Mouse (Mus musculus) limb, embryonic 13.5 days (tissue): ENCODE results near the gene Gm20388. TPM values are rescaled to one million over a fixed set of nuclear protein-coding genes. Genes with fewer than 3 reads are reported as not detected.

ENCODE experiments used
- ATAC-seq: fragments of 200-750 bp; cut with Nextera tagmentation; 2 replicates; pipeline ENCODE4 v1.8.0; 2017; ENCODE audit warnings: low read depth, moderate number of reproducible peaks, moderate TSS enrichment; ENCODE audit not compliant: low FRiP score
- H3K27ac ChIP-seq: fragments of 300-500 bp; sonication (generic); 2 replicates; pipeline ENCODE4 v1.5.1; 2015; ENCODE audit warnings: inconsistent platforms, mild to moderate bottlenecking, moderate library complexity
- H3K27me3 ChIP-seq: fragments of 300-500 bp; sonication (generic); 2 replicates; pipeline ENCODE4 v1.6.1; 2015; ENCODE audit warnings: mild to moderate bottlenecking, inconsistent platforms
- H3K36me3 ChIP-seq: fragments of 300-500 bp; sonication (generic); 2 replicates; pipeline ENCODE4 v1.6.1; 2015; ENCODE audit warnings: inconsistent platforms, mild to moderate bottlenecking, moderate library complexity
- H3K4me1 ChIP-seq: fragments of 300-500 bp; sonication (generic); 2 replicates; pipeline ENCODE4 v1.6.1; 2015; ENCODE audit warnings: inconsistent platforms
- H3K4me2 ChIP-seq: fragments of 300-500 bp; sonication (generic); replicated peaks from 2 replicates; pipeline ENCODE4 v1.6.1; 2015; ENCODE audit warnings: inconsistent platforms, mild to moderate bottlenecking, moderate library complexity
- H3K4me3 ChIP-seq: fragments of 300-500 bp; sonication (generic); 2 replicates; pipeline ENCODE4 v1.5.1; 2015; ENCODE audit warnings: moderate library complexity, mild to moderate bottlenecking, inconsistent platforms
- H3K9ac ChIP-seq: fragments of 300-500 bp; sonication (generic); 2 replicates; pipeline ENCODE4 v1.6.1; 2015; ENCODE audit warnings: mild to moderate bottlenecking, inconsistent platforms
- H3K9me3 ChIP-seq: fragments of 300-500 bp; sonication (generic); 2 replicates; pipeline ENCODE4 v1.6.1; 2016; ENCODE audit warnings: inconsistent platforms
- WGBS: fragments of 180-500 bp; shearing (Covaris S2); methylation state at CpG from one replicate; pipeline ENCODE4 v1.1.7; 2015; 5-methylcytosine and 5-hydroxymethylcytosine counted together
- polyA plus RNA-seq: library from polyadenylated mRNA; unstranded; fragments of >200 nt; fragmentation: Nextera tagmentation; extraction: Ambion mirVana; gene quantifications from 2 replicates; pipeline ENCODE4 v1.2.1, GENCODE M21; 2015

Gm20388 gene
- polyA plus RNA-seq, 1 experiment from 2014 or later: 7.1 TPM

- no peak overlapping the region for H3K9ac ChIP-seq
- ATAC-seq: no peak
- no peaks in the 10 kb centered on the region; the same call in 1 of the 2 replicates for H3K36me3 ChIP-seq
- no peak overlapping the region for H3K27ac ChIP-seq
- no peaks in the 10 kb centered on the region for H3K27me3 ChIP-seq
- H3K4me3 ChIP-seq: no peak overlapping the region
- H3K9me3 ChIP-seq: no peaks in the 10 kb centered on the region
- no peak overlapping the region for H3K4me2 ChIP-seq
- 94% methylated on average over 6 of the region's 6 CpGs for WGBS
- H3K4me1 ChIP-seq: peaks cover 36% of the 10 kb centered on the region
These were observed 107.1 kb downstream of the Gm20388 start for GRCm38 (mm10) chr8:120017786-120018185.

GRCm38 (mm10) chr8:120018379-120018778, 107.7 kb downstream of the Gm20388 start:
- Histone ChIP-seq H3K27me3 (no peaks in the 10 kb centered on the region), H3K9me3 (no peaks in the 10 kb centered on the region), H3K9ac (no peak overlapping the region), H3K4me2 (no peak overlapping the region), H3K36me3 (no peaks in the 10 kb centered on the region; the same call in 1 of the 2 replicates), H3K4me1 (peaks cover 30% of the 10 kb centered on the region), H3K4me3 (no peak overlapping the region), H3K27ac (no peak overlapping the region)
- no peak for ATAC-seq
- 85% methylated on average over 6 of the region's 6 CpGs for WGBS

- ATAC-seq: no peak
- WGBS: 71% methylated on average over 5 of the region's 5 CpGs
- no peak overlapping the region for H3K4me3 ChIP-seq
- H3K4me1 ChIP-seq: peaks cover 21% of the 10 kb centered on the region
- H3K4me2 ChIP-seq: no peak overlapping the region
- H3K9me3 ChIP-seq: no peaks in the 10 kb centered on the region
- no peaks in the 10 kb centered on the region; the same call in 1 of the 2 replicates for H3K36me3 ChIP-seq
- H3K27me3 ChIP-seq: no peaks in the 10 kb centered on the region
- H3K9ac ChIP-seq: no peak overlapping the region
- no peak overlapping the region for H3K27ac ChIP-seq
These were observed 108.7 kb downstream of the Gm20388 start for GRCm38 (mm10) chr8:120019297-120019696.

- Histone ChIP-seq H3K4me1 (peaks cover 15% of the 10 kb centered on the region), H3K27ac (peak overlapping the region; percentile 33; the same call in 1 of the 2 replicates), H3K9me3 (no peaks in the 10 kb centered on the region), H3K27me3 (no peaks in the 10 kb centered on the region), H3K4me3 (no peak overlapping the region), H3K9ac (no peak overlapping the region), H3K4me2 (no peak overlapping the region), H3K36me3 (no peaks in the 10 kb centered on the region; the same call in 1 of the 2 replicates)
- 75% methylated on average over 7 of the region's 7 CpGs for WGBS
- no peak for ATAC-seq
These were observed 109.7 kb downstream of the Gm20388 start for GRCm38 (mm10) chr8:120020298-120020697.

- Histone ChIP-seq H3K36me3 (no peaks in the 10 kb centered on the region), H3K4me2 (no peak overlapping the region), H3K9ac (no peak overlapping the region), H3K27me3 (no peaks in the 10 kb centered on the region), H3K9me3 (no peaks in the 10 kb centered on the region), H3K27ac (no peak overlapping the region), H3K4me1 (peaks cover 10% of the 10 kb centered on the region), H3K4me3 (no peak overlapping the region)
- WGBS: 89% methylated on average over 5 of the region's 5 CpGs
- ATAC-seq: no peak
These were observed 115.6 kb downstream of the Gm20388 start for GRCm38 (mm10) chr8:120026199-120026598.

GRCm38 (mm10) chr8:120026991-120027390, 116.3 kb downstream of the Gm20388 start:
- Histone ChIP-seq H3K27ac (no peak overlapping the region), H3K4me1 (peaks cover 11% of the 10 kb centered on the region), H3K4me2 (no peak overlapping the region), H3K9me3 (no peaks in the 10 kb centered on the region), H3K36me3 (no peaks in the 10 kb centered on the region), H3K4me3 (no peak overlapping the region), H3K9ac (no peak overlapping the region), H3K27me3 (no peaks in the 10 kb centered on the region)
- ATAC-seq: no peak
- WGBS: 75% methylated on average over 6 of the region's 6 CpGs

GRCm38 (mm10) chr8:120030447-120030846, 119.8 kb downstream of the Gm20388 start:
- WGBS: 54% methylated on average over 5 of the region's 5 CpGs
- Histone ChIP-seq H3K9me3 (no peaks in the 10 kb centered on the region), H3K36me3 (no peaks in the 10 kb centered on the region), H3K4me3 (no peak overlapping the region), H3K27ac (no peak overlapping the region), H3K9ac (no peak overlapping the region), H3K4me1 (peaks cover 22% of the 10 kb centered on the region), H3K4me2 (no peak overlapping the region), H3K27me3 (no peaks in the 10 kb centered on the region)
- no peak for ATAC-seq

- no peaks in the 10 kb centered on the region for H3K36me3 ChIP-seq
- H3K9ac ChIP-seq: no peak overlapping the region
- peaks cover 27% of the 10 kb centered on the region for H3K4me1 ChIP-seq
- peak overlapping the region; percentile 15; the same call in 1 of the 2 replicates for H3K27ac ChIP-seq
- no peaks in the 10 kb centered on the region for H3K27me3 ChIP-seq
- no peak overlapping the region for H3K4me3 ChIP-seq
- 88% methylated on average over 5 of the region's 5 CpGs for WGBS
- H3K9me3 ChIP-seq: no peaks in the 10 kb centered on the region
- no peak overlapping the region for H3K4me2 ChIP-seq
- no peak for ATAC-seq
These were observed 122.0 kb downstream of the Gm20388 start for GRCm38 (mm10) chr8:120032549-120033208.

- no peak for ATAC-seq
- WGBS: 33% methylated on average over 6 of the region's 6 CpGs
- Histone ChIP-seq H3K4me2 (no peak overlapping the region), H3K27me3 (no peaks in the 10 kb centered on the region), H3K27ac (no peak overlapping the region), H3K9me3 (no peaks in the 10 kb centered on the region), H3K36me3 (no peaks in the 10 kb centered on the region), H3K9ac (no peak overlapping the region), H3K4me3 (no peak overlapping the region), H3K4me1 (peaks cover 27% of the 10 kb centered on the region)
These were observed 123.8 kb downstream of the Gm20388 start for GRCm38 (mm10) chr8:120034471-120034870.

- 18% methylated on average over 9 of the region's 9 CpGs for WGBS
- no peaks in the 10 kb centered on the region for H3K27me3 ChIP-seq
- H3K9me3 ChIP-seq: no peaks in the 10 kb centered on the region
- no peak overlapping the region for H3K4me3 ChIP-seq
- no peak overlapping the region for H3K4me2 ChIP-seq
- H3K27ac ChIP-seq: no peak overlapping the region
- no peaks in the 10 kb centered on the region for H3K36me3 ChIP-seq
- ATAC-seq: no peak
- H3K4me1 ChIP-seq: peaks cover 25% of the 10 kb centered on the region
- no peak overlapping the region for H3K9ac ChIP-seq
These were observed 125.5 kb downstream of the Gm20388 start for GRCm38 (mm10) chr8:120036111-120036510.

- Histone ChIP-seq H3K4me3 (no peak overlapping the region), H3K4me1 (peaks cover 20% of the 10 kb centered on the region), H3K9me3 (no peaks in the 10 kb centered on the region), H3K27me3 (no peaks in the 10 kb centered on the region), H3K4me2 (no peak overlapping the region), H3K27ac (no peak overlapping the region), H3K36me3 (no peaks in the 10 kb centered on the region), H3K9ac (no peak overlapping the region)
- WGBS: 83% methylated on average over 4 of the region's 4 CpGs
- ATAC-seq: no peak
These were observed 125.9 kb downstream of the Gm20388 start for GRCm38 (mm10) chr8:120036578-120036977.

GRCm38 (mm10) chr8:120037199-120037598, 126.6 kb downstream of the Gm20388 start:
- no peak overlapping the region for H3K27ac ChIP-seq
- no peaks in the 10 kb centered on the region for H3K36me3 ChIP-seq
- H3K4me3 ChIP-seq: no peak overlapping the region
- H3K4me2 ChIP-seq: no peak overlapping the region
- no peak for ATAC-seq
- no peak overlapping the region for H3K9ac ChIP-seq
- WGBS: 85% methylated on average over 15 of the region's 15 CpGs
- no peaks in the 10 kb centered on the region for H3K9me3 ChIP-seq
- no peaks in the 10 kb centered on the region for H3K27me3 ChIP-seq
- peaks cover 16% of the 10 kb centered on the region for H3K4me1 ChIP-seq

GRCm38 (mm10) chr8:120037611-120038010, 127.0 kb downstream of the Gm20388 start:
- no peaks in the 10 kb centered on the region for H3K9me3 ChIP-seq
- 87% methylated on average over 8 of the region's 8 CpGs for WGBS
- H3K27ac ChIP-seq: no peak overlapping the region
- H3K4me3 ChIP-seq: no peak overlapping the region
- H3K9ac ChIP-seq: no peak overlapping the region
- no peaks in the 10 kb centered on the region for H3K27me3 ChIP-seq
- no peak for ATAC-seq
- peaks cover 13% of the 10 kb centered on the region for H3K4me1 ChIP-seq
- H3K36me3 ChIP-seq: no peaks in the 10 kb centered on the region
- H3K4me2 ChIP-seq: no peak overlapping the region
